Mouse (Mus musculus) megakaryocyte-erythroid progenitor cell, adult 5 weeks (primary cell): ENCODE results near the gene Foxp1. TPM values are rescaled to one million over a fixed set of nuclear protein-coding genes. Genes with fewer than 3 reads are reported as not detected.

ENCODE experiments used
- polyA plus RNA-seq: library from polyadenylated mRNA; stranded (reverse); fragments of >175 nt; gene quantifications from 2 replicates; pipeline ENCODE4 v1.2.3, GENCODE M21; 2012

Gene Foxp1
- polyA plus RNA-seq, result 248 and 269 TPM in 2 replicates

DNA sequence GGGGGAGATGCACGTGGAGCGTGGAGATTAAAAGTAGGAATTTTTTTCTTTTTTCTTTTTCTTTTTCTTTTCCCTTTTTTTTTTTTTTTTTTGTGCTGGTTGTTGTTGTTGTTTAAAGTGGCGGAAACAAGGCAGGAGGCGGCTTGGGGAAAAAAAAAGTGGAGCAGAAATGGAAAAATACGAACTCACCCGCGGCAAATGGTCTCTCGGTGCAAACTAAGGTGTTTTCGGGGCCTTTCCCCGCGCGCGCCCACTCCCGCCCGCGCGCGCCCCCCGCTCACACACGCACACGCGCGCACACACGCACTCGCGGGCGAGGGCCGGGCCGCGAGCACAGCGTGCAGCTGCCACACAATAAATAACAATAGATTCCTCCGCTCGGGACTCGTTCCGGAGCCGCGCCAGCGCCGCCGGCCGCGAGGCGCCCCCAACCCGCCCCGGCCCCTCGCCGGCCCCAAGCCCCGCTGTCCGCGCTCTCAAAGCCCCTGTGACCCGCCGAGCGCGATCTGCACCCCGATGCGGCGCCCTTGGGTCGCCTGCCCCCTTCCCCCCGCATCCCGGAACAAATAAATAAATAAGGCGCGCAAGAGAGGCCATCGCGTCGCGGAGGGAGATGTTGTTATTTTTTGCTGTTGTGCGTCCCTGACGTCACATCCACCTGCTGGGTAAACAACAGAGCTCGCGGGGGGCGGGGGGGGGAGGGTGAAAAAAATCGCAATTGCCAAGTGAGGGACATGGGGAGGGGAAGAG, at the start of gene Foxp1:
TSS of gene Foxp1 (minus strand) at position 363 of the 750 bp plus-strand sequence.

Other genes starting within 250 kb of the Foxp1 start
- gene Eif4e3, start 144.1 kb upstream of the Foxp1 start, polyA plus RNA-seq, result 5.2 and 6.7 TPM in 2 replicates
- 0.32 and 0.41 TPM in 2 replicates for gene Gm20696, start 144.1 kb upstream of the Foxp1 start, polyA plus RNA-seq
- 0.41 and 0.55 TPM in 2 replicates for gene Gpr27, start 170.0 kb upstream of the Foxp1 start, polyA plus RNA-seq
- gene Prok2, start 203.7 kb upstream of the Foxp1 start, polyA plus RNA-seq, result 0.54 TPM in 1 of 2 replicates, not detected in the other